Comparison of ENCODE assay signal across 9 mouse cellular contexts in genomic region chr15:83607115-83607802, GRCm38 (mm10). TPM values are rescaled to one million over a fixed set of nuclear protein-coding genes. Genes with fewer than 3 reads are reported as not detected.
A peak's percentile ranks its signal among the peaks of the same experiment; 100 is the strongest.
DNase-seq lines count a peak whose midpoint lies in the region; ATAC-seq lines count a peak whose summit lies in the region.
"Had no signal": no experiment of that assay in that cellular context is flagged by ENCODE, and none has a peak within 500 bp of the region (broad histone marks: within the 10 kb centered on the region; RNA-seq: fewer than 3 reads in every experiment).

No protein-coding gene starts in this region.

- 49% methylated on average over 15 of the region's 15 CpGs for WGBS in kidney, embryonic 14.5 days
- 48% methylated on average over 15 of the region's 15 CpGs for WGBS in intestine, embryonic 16.5 days
- 46% methylated on average over 15 of the region's 15 CpGs for WGBS in stomach, embryonic 16.5 days

- no peak overlapping the region for H3K9ac ChIP-seq in kidney, embryonic 14.5 days (ENCODE audit: low read depth, low read length)
- H3K9ac ChIP-seq in intestine, embryonic 16.5 days (ENCODE audit: low read depth, low read length) = no peak overlapping the region
- H3K9ac ChIP-seq in stomach, embryonic 16.5 days (ENCODE audit: low read length) = no peak overlapping the region
- H3K9ac ChIP-seq: embryonic facial prominence, embryonic 12.5 days had no signal

- no peaks in the 10 kb centered on the region for H3K36me3 ChIP-seq in kidney, embryonic 14.5 days (ENCODE audit: control insufficient read depth, insufficient read depth, low read length)
- no peaks in the 10 kb centered on the region for H3K36me3 ChIP-seq in intestine, embryonic 16.5 days (ENCODE audit: control insufficient read depth, insufficient read depth, low read length)
- H3K36me3 ChIP-seq in stomach, embryonic 16.5 days (ENCODE audit: control insufficient read depth, insufficient read depth, low read length) = no peaks in the 10 kb centered on the region

- peaks cover 5% of the 10 kb centered on the region; the same call in 1 of the 2 replicates for H3K4me1 ChIP-seq in kidney, embryonic 14.5 days (ENCODE audit: control insufficient read depth, insufficient read depth, low read length)
- H3K4me1 ChIP-seq in intestine, embryonic 16.5 days (ENCODE audit: control insufficient read depth, insufficient read depth, low read length) = no peaks in the 10 kb centered on the region; the same call in 1 of the 2 replicates
- no peaks in the 10 kb centered on the region for H3K4me1 ChIP-seq in stomach, embryonic 16.5 days (ENCODE audit: control insufficient read depth, insufficient read depth, low read length)

- peak; percentile 45 for DNase-seq in kidney, adult 11 months
- peak; percentile 83 for DNase-seq in brain, adult 2 months (ENCODE audit: low read depth, low spot score)
- peak; percentile 86 for DNase-seq in liver
- DNase-seq in natural killer cell, adult 2 months (ENCODE audit: low spot score in 2 of 2) = peak; percentile 56 to 64

- no peaks in the 10 kb centered on the region for H3K9me3 ChIP-seq in kidney, embryonic 14.5 days (ENCODE audit: control insufficient read depth, low read length)
- H3K9me3 ChIP-seq in intestine, embryonic 16.5 days (ENCODE audit: control insufficient read depth, low read length) = no peaks in the 10 kb centered on the region
- H3K9me3 ChIP-seq in stomach, embryonic 16.5 days (replicated peaks; ENCODE audit: control insufficient read depth, low read length) = no peaks in the 10 kb centered on the region
- H3K9me3 ChIP-seq: embryonic facial prominence, embryonic 12.5 days had no signal

- H3K4me2 ChIP-seq in kidney, embryonic 14.5 days (replicated peaks; ENCODE audit: low read depth, low read length) = no peak overlapping the region
- no peak overlapping the region for H3K4me2 ChIP-seq in intestine, embryonic 16.5 days (ENCODE audit: low read depth, low read length)
- H3K4me2 ChIP-seq in stomach, embryonic 16.5 days (ENCODE audit: low read depth, low read length) = no peak overlapping the region
- H3K4me2 ChIP-seq: embryonic facial prominence, embryonic 12.5 days had no signal

- no peak; the same call in 1 of the 2 replicates for ATAC-seq in kidney, embryonic 14.5 days (ENCODE audit: low FRiP score, low TSS enrichment)
- ATAC-seq in erythroid progenitor cell, adult 5-6 weeks (replicated peaks; ENCODE audit: low FRiP score, poor library complexity, severe bottlenecking) = peak; percentile 73
- peak; percentile 55; the same call in 1 of the 2 replicates for ATAC-seq in intestine, embryonic 16.5 days
- 0 out of 2 replicates have a peak, but pooled peaks have one; percentile 42 for ATAC-seq in stomach, embryonic 16.5 days (ENCODE audit: insufficient read depth, low FRiP score)

- H3K27ac ChIP-seq in kidney, embryonic 14.5 days (ENCODE audit: low read depth, low read length) = no peak overlapping the region
- no peak overlapping the region for H3K27ac ChIP-seq in intestine, embryonic 16.5 days (ENCODE audit: low read length)
- H3K27ac ChIP-seq in stomach, embryonic 16.5 days (ENCODE audit: low read length) = no peak overlapping the region
- H3K27ac ChIP-seq: embryonic facial prominence, embryonic 12.5 days had no signal

- H3K27me3 ChIP-seq in kidney, embryonic 14.5 days (ENCODE audit: control insufficient read depth, insufficient read depth, low read length) = no peaks in the 10 kb centered on the region
- H3K27me3 ChIP-seq in intestine, embryonic 16.5 days (replicated peaks; ENCODE audit: control insufficient read depth, insufficient read depth, low read length) = no peaks in the 10 kb centered on the region
- H3K27me3 ChIP-seq in stomach, embryonic 16.5 days (ENCODE audit: control insufficient read depth, insufficient read depth, low read length) = no peaks in the 10 kb centered on the region
- H3K27me3 ChIP-seq: embryonic facial prominence, embryonic 12.5 days had no signal

- no peak overlapping the region for H3K4me3 ChIP-seq in kidney, embryonic 14.5 days (ENCODE audit: low read length)
- no peak overlapping the region for H3K4me3 ChIP-seq in intestine, embryonic 16.5 days (ENCODE audit: low read length)
- H3K4me3 ChIP-seq in stomach, embryonic 16.5 days (replicated peaks; ENCODE audit: low read length) = no peak overlapping the region
- H3K4me3 ChIP-seq: embryonic facial prominence, embryonic 12.5 days had no signal

RNA-seq across cellular contexts. Expression of gene Ttll12, which starts 12.3 kb away (rescaled TPM):
- 34.6 and 42.3 TPM in 2 replicates for polyA plus RNA-seq in kidney, embryonic 14.5 days (2014; fragmentation: Nextera tagmentation; extraction: Ambion mirVana)
- 48.6 and 55.5 TPM in 2 replicates for total RNA-seq in erythroid progenitor cell, adult 5-6 weeks (2015; ENCODE audit: low replicate concordance)
- total RNA-seq in erythroid progenitor cell, adult 5-6 weeks (2017; ENCODE audit: low replicate concordance) = 42.6 and 47.1 TPM in 2 replicates
- polyA plus RNA-seq in intestine, embryonic 16.5 days (2015; fragmentation: Nextera tagmentation; extraction: Ambion mirVana) = 29.3 and 30.2 TPM in 2 replicates
- 31.9 and 32.2 TPM in 2 replicates for polyA plus RNA-seq in stomach, embryonic 16.5 days (2015; fragmentation: Nextera tagmentation; extraction: Ambion mirVana)

RNA-seq across cellular contexts. Expression of gene Mcat, which starts 43.7 kb away (rescaled TPM):
- 29.3 and 43.7 TPM in 2 replicates for polyA plus RNA-seq in kidney, embryonic 14.5 days (2014; fragmentation: Nextera tagmentation; extraction: Ambion mirVana)
- 3.4 and 7.9 TPM in 2 replicates for total RNA-seq in erythroid progenitor cell, adult 5-6 weeks (2015; ENCODE audit: low replicate concordance)
- total RNA-seq in erythroid progenitor cell, adult 5-6 weeks (2017; ENCODE audit: low replicate concordance) = 2.8 and 13.2 TPM in 2 replicates
- polyA plus RNA-seq in intestine, embryonic 16.5 days (2015; fragmentation: Nextera tagmentation; extraction: Ambion mirVana) = 26.4 and 27.0 TPM in 2 replicates
- 24.3 and 24.4 TPM in 2 replicates for polyA plus RNA-seq in stomach, embryonic 16.5 days (2015; fragmentation: Nextera tagmentation; extraction: Ambion mirVana)

RNA-seq across cellular contexts. Expression of gene Tspo, which starts 43.9 kb away (rescaled TPM):
- polyA plus RNA-seq in kidney, embryonic 14.5 days (2014; fragmentation: Nextera tagmentation; extraction: Ambion mirVana) = 57.8 and 60.7 TPM in 2 replicates
- total RNA-seq in erythroid progenitor cell, adult 5-6 weeks (2015; ENCODE audit: low replicate concordance) = 133 TPM in 2 replicates
- 92.7 and 104 TPM in 2 replicates for total RNA-seq in erythroid progenitor cell, adult 5-6 weeks (2017; ENCODE audit: low replicate concordance)
- polyA plus RNA-seq in intestine, embryonic 16.5 days (2015; fragmentation: Nextera tagmentation; extraction: Ambion mirVana) = 128 and 133 TPM in 2 replicates
- 116 and 132 TPM in 2 replicates for polyA plus RNA-seq in stomach, embryonic 16.5 days (2015; fragmentation: Nextera tagmentation; extraction: Ambion mirVana)
